Mouse (Mus musculus): ENCODE data around the gene Padi3. TPM values are rescaled to one million over a fixed set of nuclear protein-coding genes. Genes with fewer than 3 reads are reported as not detected.

Padi3 gene
- 0.09 and 0.10 TPM in 2 replicates for polyA plus RNA-seq (2015; fragmentation: Nextera tagmentation; extraction: Ambion mirVana)

DNA sequence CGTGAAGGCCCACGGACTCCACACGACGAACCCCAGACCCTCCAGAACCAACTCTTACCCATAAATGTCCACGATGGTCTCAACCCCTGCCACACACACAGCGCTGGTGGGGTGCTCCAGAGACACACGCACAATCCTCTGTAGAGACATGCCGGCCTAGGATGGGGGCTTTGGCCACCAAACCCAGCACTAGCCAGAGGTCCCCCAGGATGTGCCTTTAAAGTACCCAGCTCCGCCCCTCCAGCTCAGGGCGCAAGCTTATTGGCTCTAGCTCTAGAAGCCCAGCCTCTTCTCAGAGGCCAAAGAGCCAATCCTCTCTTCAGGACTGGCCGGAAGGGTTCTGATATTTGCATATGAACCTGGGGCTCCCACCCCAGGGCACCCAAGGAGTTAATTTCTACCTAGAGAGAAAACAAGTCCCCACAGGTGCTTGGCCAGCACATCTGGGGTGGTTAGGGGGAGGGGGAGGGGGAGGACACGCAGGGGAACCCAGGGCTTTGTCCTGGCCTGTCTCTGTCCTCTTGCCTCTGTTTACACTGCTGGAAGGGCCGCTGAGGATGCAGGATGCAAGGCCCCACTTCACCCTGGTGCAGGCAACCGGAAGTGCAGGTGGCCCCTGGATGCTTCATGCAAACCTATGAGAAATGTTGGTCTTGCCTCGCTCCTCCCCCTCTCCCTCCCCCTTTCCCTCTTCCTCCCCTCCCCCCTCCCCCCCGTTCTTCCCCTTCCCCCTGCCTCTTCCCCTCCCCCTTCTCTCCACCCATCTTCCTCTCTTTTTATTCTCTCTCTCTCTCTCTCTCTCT lies at the start of gene Padi3:
TSS of gene Padi3 (minus strand) at position 191 of the 803 bp plus-strand sequence.

GRCm38 (mm10) chr4:140845666-140846065 lies 35.2 kb upstream of the Padi3 start, which contains the start of gene Padi1:
Padi1 (minus strand) TSS chr4:140845778.

GRCm38 (mm10) chr4:140774025-140774800 lies 36.2 kb downstream of the Padi3 start, which contains the start of gene Padi4:
Padi4 (minus strand) TSS chr4:140774236.

GRCm38 (mm10) chr4:140742543-140742942 lies 67.9 kb downstream of the Padi3 start, which contains the start of gene Padi6:
Padi6 (minus strand) TSS chr4:140742643.

Other genes starting within 250 kb of the Padi3 start
- 25.1 and 26.0 TPM in 2 replicates for gene Arhgef10l, start 144.6 kb downstream of the Padi3 start, polyA plus RNA-seq (2015; fragmentation: Nextera tagmentation; extraction: Ambion mirVana)
- 7.0 and 9.6 TPM in 2 replicates for gene Rcc2, start 110.1 kb downstream of the Padi3 start, polyA plus RNA-seq (2015; fragmentation: Nextera tagmentation; extraction: Ambion mirVana)
- gene Padi6, start 68.0 kb downstream of the Padi3 start, polyA plus RNA-seq (2015; fragmentation: Nextera tagmentation; extraction: Ambion mirVana): 0.07 and 0.28 TPM in 2 replicates
- 0.83 and 1.2 TPM in 2 replicates for gene Padi4, start 36.4 kb downstream of the Padi3 start, polyA plus RNA-seq (2015; fragmentation: Nextera tagmentation; extraction: Ambion mirVana)
- 0.05 TPM in 2 replicates for gene Padi1, start 35.1 kb upstream of the Padi3 start, polyA plus RNA-seq (2015; fragmentation: Nextera tagmentation; extraction: Ambion mirVana)
- 55.7 and 69.2 TPM in 2 replicates for gene Padi2, start 95.7 kb upstream of the Padi3 start, polyA plus RNA-seq (2015; fragmentation: Nextera tagmentation; extraction: Ambion mirVana)
- gene Sdhb, start 150.6 kb upstream of the Padi3 start, polyA plus RNA-seq (2015; fragmentation: Nextera tagmentation; extraction: Ambion mirVana): 785 and 842 TPM in 2 replicates
- gene Atp13a2, start 176.2 kb upstream of the Padi3 start, polyA plus RNA-seq (2015; fragmentation: Nextera tagmentation; extraction: Ambion mirVana): 18.1 and 19.8 TPM in 2 replicates
- 295 and 341 TPM in 2 replicates for gene Mfap2, start 199.8 kb upstream of the Padi3 start, polyA plus RNA-seq (2015; fragmentation: Nextera tagmentation; extraction: Ambion mirVana)
- gene Crocc, start 249.9 kb upstream of the Padi3 start, polyA plus RNA-seq (2015; fragmentation: Nextera tagmentation; extraction: Ambion mirVana): 0.99 and 1.7 TPM in 2 replicates

Data from skeletal muscle tissue, postnatal 0 days (tissue).